Mouse (Mus musculus) testis, adult 2 months (tissue): ENCODE measurements around the gene 4933421I07Rik. TPM values are rescaled to one million over a fixed set of nuclear protein-coding genes. Genes with fewer than 3 reads are reported as not detected.

Experiments
- H3K27ac ChIP-seq: fragments of 200-500 bp; 2 replicates; pipeline ENCODE4 v1.5.1; 2012; ENCODE audit warnings: low read depth, low read length; ENCODE audit not compliant: control insufficient read depth, insufficient read depth
- H3K27me3 ChIP-seq: fragments of 200-500 bp; 2 replicates; pipeline ENCODE4 v1.6.1; 2012; ENCODE audit warnings: mild to moderate bottlenecking, low read length, moderate library complexity; ENCODE audit not compliant: control insufficient read depth, insufficient read depth
- H3K36me3 ChIP-seq: fragments of 200-500 bp; 2 replicates; pipeline ENCODE4 v1.6.1; 2012; ENCODE audit warnings: mild to moderate bottlenecking, low read length; ENCODE audit not compliant: control insufficient read depth, insufficient read depth
- H3K4me1 ChIP-seq: fragments of 200-500 bp; 2 replicates; pipeline ENCODE4 v1.6.1; 2012; ENCODE audit warnings: low read length; ENCODE audit not compliant: control insufficient read depth, insufficient read depth
- H3K4me3 ChIP-seq: fragments of 200-500 bp; 2 replicates; pipeline ENCODE4 v1.5.1; 2012; ENCODE audit warnings: low read depth, mild to moderate bottlenecking, low read length, moderate library complexity, mixed read lengths; ENCODE audit not compliant: control insufficient read depth
- CTCF ChIP-seq: fragments of 200-500 bp; IDR thresholded peaks from 2 replicates; pipeline ENCODE4 v1.5.1; 2012; ENCODE audit warnings: low read depth, mild to moderate bottlenecking, inconsistent platforms, low read length, moderate library complexity; ENCODE audit not compliant: control insufficient read depth, insufficient read depth, insufficient replicate concordance
- POLR2A ChIP-seq: fragments of 200-500 bp; IDR thresholded peaks from 2 replicates; pipeline ENCODE4 v1.6.1; 2012; ENCODE audit warnings: low read depth, mild to moderate bottlenecking, inconsistent platforms, low read length, moderate library complexity; ENCODE audit not compliant: control insufficient read depth
- polyA plus RNA-seq: library from polyadenylated mRNA; depleted of rRNA; stranded (reverse); fragments of >200 nt; gene quantifications from 2 replicates; pipeline ENCODE4 v1.2.3, GENCODE M21; 2012; rRNA removed

4933421I07Rik gene
- 32.9 and 37.1 TPM in 2 replicates for polyA plus RNA-seq

DNA sequence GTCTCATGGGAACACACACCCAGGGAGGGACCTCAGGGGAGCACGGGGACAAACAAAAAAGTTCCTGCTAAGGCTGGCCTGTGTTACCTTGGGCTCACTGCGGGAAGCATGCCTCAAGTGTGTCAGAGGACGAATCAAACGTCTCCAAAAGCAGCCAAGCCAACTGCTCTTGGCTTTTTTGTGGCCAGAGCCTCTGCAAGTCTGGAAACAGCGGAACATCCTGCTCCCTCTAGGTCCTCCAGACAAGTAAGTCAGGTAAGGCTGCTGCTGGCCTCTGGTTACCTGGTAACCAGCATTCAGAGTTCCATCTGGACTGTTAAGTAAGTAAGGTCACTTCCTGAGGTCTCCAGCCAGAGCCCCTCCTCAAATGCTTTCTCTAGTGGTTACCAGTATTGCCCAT is at the start of gene 4933421I07Rik:
TSS of gene 4933421I07Rik (minus strand) at position 271 of the 400 bp plus-strand sequence.
- no peaks in the 10 kb centered on the region for H3K27me3 ChIP-seq
- peak within 1 kb of the TSS; percentile 89 for H3K4me3 ChIP-seq
- no peak for TF ChIP-seq CTCF
- peak; percentile 52; the same call in 1 of the 2 replicates for TF ChIP-seq POLR2A
- no peak within 1 kb of the TSS for H3K27ac ChIP-seq
- no peaks in the 10 kb centered on the region for H3K36me3 ChIP-seq
- no peaks in the 10 kb centered on the region for H3K4me1 ChIP-seq

DNA sequence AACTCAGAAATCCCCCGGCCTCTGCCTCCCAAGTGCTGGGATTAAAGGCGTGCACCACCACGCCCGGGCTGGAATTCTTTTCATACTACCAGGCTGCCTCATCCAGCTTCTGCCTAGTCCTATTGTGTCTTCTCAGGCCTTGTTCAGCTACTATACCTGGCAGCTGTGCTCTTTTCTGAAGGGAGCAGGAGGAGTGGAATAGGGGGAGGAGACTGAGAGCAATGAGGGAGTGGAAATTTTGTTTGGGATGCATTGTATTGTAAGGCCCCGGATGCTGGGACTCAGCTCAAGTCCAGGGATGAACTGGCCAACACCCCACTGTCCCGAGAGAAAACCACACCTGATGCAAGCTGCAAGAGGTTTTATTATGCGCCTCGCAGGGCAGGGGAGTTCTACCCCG is 49.4 kb upstream of the 4933421I07Rik start:
- no peaks in the 10 kb centered on the region for H3K36me3 ChIP-seq
- H3K27ac ChIP-seq: no peak overlapping the region
- H3K27me3 ChIP-seq: no peaks in the 10 kb centered on the region
- no peaks in the 10 kb centered on the region for H3K4me1 ChIP-seq
- no peak for TF ChIP-seq POLR2A
- no peak for TF ChIP-seq CTCF
- no peak overlapping the region for H3K4me3 ChIP-seq

DNA sequence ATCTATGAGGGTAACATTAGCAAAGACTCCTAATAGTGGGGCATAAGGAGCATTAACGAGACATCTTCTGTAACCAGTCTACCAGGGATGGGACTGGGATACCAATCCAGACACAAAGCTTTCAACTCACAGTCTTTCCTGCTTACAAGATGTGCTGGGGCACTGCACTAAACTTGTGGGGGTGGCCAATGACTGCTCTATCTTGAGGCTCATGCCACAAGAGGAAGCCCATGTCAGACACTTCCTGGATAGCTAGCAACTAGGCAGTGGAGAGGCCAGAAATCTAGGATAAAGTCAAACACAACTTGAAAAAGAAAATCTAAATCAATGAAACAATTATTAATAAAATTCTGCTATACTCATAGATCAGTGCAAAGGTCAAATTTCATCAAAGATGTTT is 48.3 kb upstream of the 4933421I07Rik start:
- Histone ChIP-seq H3K27ac (no peak overlapping the region), H3K36me3 (no peaks in the 10 kb centered on the region), H3K27me3 (no peaks in the 10 kb centered on the region), H3K4me1 (no peaks in the 10 kb centered on the region), H3K4me3 (no peak overlapping the region)
- TF ChIP-seq CTCF (no peak), POLR2A (no peak)

DNA sequence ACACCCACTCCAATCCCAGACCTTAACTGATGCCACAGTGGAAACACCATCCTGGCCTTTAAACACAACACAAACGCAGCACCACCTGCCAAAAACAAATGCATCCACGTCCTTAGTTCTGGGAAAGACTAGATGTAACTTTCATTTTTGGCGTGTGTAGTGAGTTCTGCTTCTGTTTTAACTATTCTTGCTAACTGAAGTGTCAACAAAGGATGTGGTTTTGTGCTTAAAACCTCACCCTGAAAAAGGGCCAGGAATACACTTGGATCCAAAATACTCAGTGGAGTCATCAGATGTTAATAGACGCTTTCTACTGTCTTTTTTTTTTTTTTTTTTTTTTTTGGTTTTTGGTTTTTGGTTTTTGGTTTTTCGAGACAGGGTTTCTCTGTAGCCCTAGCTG is 42.9 kb upstream of the 4933421I07Rik start:
- no peaks in the 10 kb centered on the region for H3K4me1 ChIP-seq
- no peak overlapping the region for H3K4me3 ChIP-seq
- H3K27me3 ChIP-seq: no peaks in the 10 kb centered on the region
- no peaks in the 10 kb centered on the region for H3K36me3 ChIP-seq
- no peak overlapping the region for H3K27ac ChIP-seq
- no peak for TF ChIP-seq CTCF
- TF ChIP-seq POLR2A: no peak

DNA sequence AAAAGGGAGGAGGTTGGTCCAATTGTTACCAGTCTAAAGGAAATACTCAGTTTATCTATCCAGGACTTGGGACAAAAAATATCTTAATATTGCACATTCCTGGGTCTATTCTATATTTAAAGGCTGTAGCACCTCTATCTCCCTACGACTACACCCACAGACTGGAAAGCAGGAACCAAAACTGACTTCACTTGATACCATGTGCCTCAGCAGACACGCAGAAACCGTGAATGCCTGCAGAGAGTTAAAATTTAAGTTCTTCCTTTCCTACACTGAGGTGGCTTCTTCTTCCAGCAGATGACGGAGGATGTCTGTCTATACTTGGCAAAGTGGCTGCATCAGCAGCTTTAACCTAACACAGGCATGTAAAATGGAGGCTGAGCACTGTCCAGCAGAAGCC is 42.4 kb upstream of the 4933421I07Rik start:
- no peaks in the 10 kb centered on the region for H3K4me1 ChIP-seq
- no peaks in the 10 kb centered on the region for H3K27me3 ChIP-seq
- no peak overlapping the region for H3K27ac ChIP-seq
- no peak for TF ChIP-seq POLR2A
- TF ChIP-seq CTCF: no peak
- H3K4me3 ChIP-seq: no peak overlapping the region
- H3K36me3 ChIP-seq: no peaks in the 10 kb centered on the region

DNA sequence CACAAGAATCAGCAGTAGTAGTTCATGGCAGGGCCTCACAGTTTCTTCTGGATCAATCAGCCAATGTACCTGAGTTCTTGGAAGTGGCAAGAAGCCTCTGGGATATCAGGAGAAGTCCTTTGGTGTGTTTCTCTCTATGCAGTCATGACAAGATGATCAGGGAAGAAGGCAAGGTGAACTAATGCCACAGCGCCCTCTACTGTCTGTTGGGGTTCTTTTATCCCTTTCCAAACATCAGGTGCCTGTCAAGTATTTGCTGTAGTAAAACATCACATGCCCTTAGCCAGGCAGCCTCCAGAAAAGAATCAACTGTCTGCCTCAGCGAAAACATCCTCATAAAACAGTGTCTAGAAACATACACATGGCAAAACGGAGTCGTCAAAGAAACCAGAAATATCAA is 6.7 kb upstream of the 4933421I07Rik start:
- TF ChIP-seq POLR2A (no peak), CTCF (no peak)
- H3K36me3 ChIP-seq: no peaks in the 10 kb centered on the region
- H3K27me3 ChIP-seq: no peaks in the 10 kb centered on the region
- no peak overlapping the region for H3K27ac ChIP-seq
- no peaks in the 10 kb centered on the region for H3K4me1 ChIP-seq
- no peak overlapping the region for H3K4me3 ChIP-seq

DNA sequence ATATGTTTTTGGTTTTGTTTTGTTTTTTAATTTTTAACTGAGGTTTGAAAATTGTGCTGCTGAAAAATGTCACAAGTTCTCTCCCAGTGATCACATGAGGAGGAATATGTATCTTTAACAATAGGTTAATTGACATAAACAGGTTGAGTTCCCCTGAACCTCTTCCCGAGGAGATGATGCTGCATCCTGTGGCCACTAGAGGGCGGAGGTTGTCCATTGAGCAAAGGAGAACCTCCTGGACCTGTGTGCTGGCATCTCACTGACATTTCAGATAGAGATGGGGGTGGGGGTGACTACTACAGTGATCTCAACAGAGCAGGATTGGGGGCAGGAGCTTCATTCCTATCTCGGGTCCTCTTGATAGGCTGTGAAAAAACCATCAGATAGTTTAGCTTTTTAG is 2.7 kb upstream of the 4933421I07Rik start:
- no peaks in the 10 kb centered on the region for H3K27me3 ChIP-seq
- no peaks in the 10 kb centered on the region for H3K4me1 ChIP-seq
- no peak overlapping the region for H3K27ac ChIP-seq
- no peak overlapping the region for H3K4me3 ChIP-seq
- no peaks in the 10 kb centered on the region for H3K36me3 ChIP-seq
- TF ChIP-seq CTCF (peak; percentile 70; the same call in 1 of the 2 replicates), POLR2A (no peak)

DNA sequence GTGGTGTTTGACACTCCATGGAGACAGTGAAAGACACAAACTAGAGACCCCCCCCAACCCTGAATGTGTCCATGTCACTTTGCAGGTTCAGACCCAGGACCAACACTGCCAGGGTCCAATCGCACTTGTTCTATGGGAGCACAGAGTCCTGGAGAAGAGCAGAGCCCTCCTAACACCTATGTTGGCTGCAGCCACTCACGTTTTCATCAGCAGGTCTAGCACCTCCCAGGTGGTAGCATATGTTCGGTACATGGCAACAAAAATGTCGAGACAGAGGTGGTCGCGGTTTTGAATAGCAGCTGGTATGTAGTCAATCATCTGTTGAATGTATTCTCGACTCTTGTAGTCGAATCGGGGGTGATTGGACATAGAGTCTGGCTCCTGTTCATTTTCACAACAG is 568 bp downstream of the 4933421I07Rik start:
- Histone ChIP-seq H3K36me3 (no peaks in the 10 kb centered on the region), H3K4me3 (peak overlapping the region; percentile 89), H3K4me1 (no peaks in the 10 kb centered on the region), H3K27me3 (no peaks in the 10 kb centered on the region), H3K27ac (no peak overlapping the region)
- TF ChIP-seq CTCF (no peak), POLR2A (no peak)

Other genes starting within 250 kb of the 4933421I07Rik start
- not detected in 2 replicates for gene Vmn2r61, start 188.1 kb downstream of the 4933421I07Rik start, polyA plus RNA-seq
- 3.2 and 6.2 TPM in 2 replicates for gene Zfp141, start 57.6 kb upstream of the 4933421I07Rik start, polyA plus RNA-seq
- gene Gm21028, start 130.5 kb upstream of the 4933421I07Rik start, polyA plus RNA-seq: not detected in 2 replicates
- gene Zfp977, start 144.4 kb upstream of the 4933421I07Rik start, polyA plus RNA-seq: 0.47 and 0.85 TPM in 2 replicates
- gene Zfp976, start 194.5 kb upstream of the 4933421I07Rik start, polyA plus RNA-seq: 0.43 and 0.57 TPM in 2 replicates
- gene Zfp975, start 244.6 kb upstream of the 4933421I07Rik start, polyA plus RNA-seq: 0.32 and 0.75 TPM in 2 replicates